Mouse (Mus musculus): ENCODE measurements around the gene Psmg1. TPM values are rescaled to one million over a fixed set of nuclear protein-coding genes. Genes with fewer than 3 reads are reported as not detected.
A peak's percentile ranks its signal among the peaks of the same experiment; 100 is the strongest.
"Not testable (repeated sequence)": the region's sequence is repeated elsewhere in the genome, so short reads cannot be mapped to it uniquely, and the experiment has no call there.

Psmg1 gene
- 10 to 100 TPM in 1 of 2 experiments, 1 to 10 TPM in 1; 9.6 to 14.9 TPM for total RNA-seq (2021)
- long read RNA-seq, experiment 1, transcript Psmg1-201 (7 exons, 1,044 nt): major isoform, 18 of 19 reads
- long read RNA-seq, experiment 1, partial matches to known transcripts: 0 of 19 reads
- long read RNA-seq, experiment 1, other reads (novel, unspliced or antisense): 1 of 19 reads
- long read RNA-seq, experiment 2, transcript Psmg1-201 (7 exons, 1,044 nt): major isoform, 20 of 22 reads
- long read RNA-seq, experiment 2, partial matches to known transcripts: 0 of 22 reads
- long read RNA-seq, experiment 2, other reads (novel, unspliced or antisense): 2 of 22 reads

- intact Hi-C loops (cut with DNase I): no loop called here
- TF ChIP-seq CTCF (IDR thresholded peaks at IDR 0.05): no peak; the same call in 1 of the 2 replicates
- peak; percentile 97 for DNase-seq
- peak within 1 kb of the TSS; percentile 94 for H3K27ac ChIP-seq
- peak within 1 kb of the TSS; percentile 83 for H3K4me3 ChIP-seq
Observed at GRCm38 (mm10) chr16:95990462-95991121, at the start of gene Psmg1. Psmg1 (minus strand) TSS chr16:95990960.

GRCm38 (mm10) chr16:96039538-96039937 is 48.8 kb upstream of the Psmg1 start:
- TF ChIP-seq CTCF (IDR thresholded peaks at IDR 0.05): no peak
- no peak overlapping the region for H3K4me3 ChIP-seq

GRCm38 (mm10) chr16:96034473-96034872 is 43.7 kb upstream of the Psmg1 start:
- Histone ChIP-seq H3K27ac (no peak overlapping the region), H3K4me3 (no peak overlapping the region)
- intact Hi-C loops (cut with DNase I): no loop called here
- TF ChIP-seq CTCF (IDR thresholded peaks at IDR 0.05): no peak
- no peak for DNase-seq

More at GRCm38 (mm10) chr16:96039538-96039937, 48.8 kb upstream of the Psmg1 start:
- intact Hi-C loops (cut with DNase I): no loop called here
- no peak for DNase-seq
- H3K27ac ChIP-seq: no peak overlapping the region

DNA sequence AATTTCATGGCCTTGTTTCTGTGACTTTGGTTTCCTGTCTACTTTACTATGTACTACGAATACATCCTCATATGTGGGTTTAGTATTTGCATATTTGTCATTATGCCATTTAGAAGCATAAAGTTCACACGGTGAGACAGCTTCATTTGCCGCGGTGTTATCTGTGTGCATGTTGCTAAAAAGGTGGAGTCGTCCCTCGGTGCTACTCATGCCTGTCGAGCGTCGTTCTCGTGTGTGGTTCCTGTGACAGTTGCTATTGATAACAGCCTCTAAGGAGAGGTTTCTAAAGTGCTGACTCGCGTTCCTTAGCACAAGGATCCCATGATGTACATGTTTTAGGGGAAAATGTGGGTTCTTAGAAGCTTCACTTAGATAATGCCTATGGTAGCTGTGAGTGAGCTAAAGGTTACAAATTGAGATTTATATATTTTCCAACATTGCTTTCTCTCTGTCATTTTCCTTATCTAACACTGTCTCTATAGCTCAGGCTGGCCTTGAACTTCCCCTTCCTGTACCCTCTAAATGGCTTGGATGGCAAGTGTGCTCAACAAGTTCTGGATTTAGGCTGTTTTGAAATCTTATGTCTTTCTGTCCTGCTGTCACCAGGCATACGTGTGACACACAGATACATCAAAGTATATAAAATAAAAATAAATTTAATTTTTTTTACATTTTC is 41.7 kb upstream of the Psmg1 start:
- no peak for DNase-seq
- H3K27ac ChIP-seq: no peak overlapping the region
- intact Hi-C loops (cut with DNase I): no loop called here
- H3K4me3 ChIP-seq: no peak overlapping the region
- TF ChIP-seq CTCF (IDR thresholded peaks at IDR 0.05): no peak

DNA sequence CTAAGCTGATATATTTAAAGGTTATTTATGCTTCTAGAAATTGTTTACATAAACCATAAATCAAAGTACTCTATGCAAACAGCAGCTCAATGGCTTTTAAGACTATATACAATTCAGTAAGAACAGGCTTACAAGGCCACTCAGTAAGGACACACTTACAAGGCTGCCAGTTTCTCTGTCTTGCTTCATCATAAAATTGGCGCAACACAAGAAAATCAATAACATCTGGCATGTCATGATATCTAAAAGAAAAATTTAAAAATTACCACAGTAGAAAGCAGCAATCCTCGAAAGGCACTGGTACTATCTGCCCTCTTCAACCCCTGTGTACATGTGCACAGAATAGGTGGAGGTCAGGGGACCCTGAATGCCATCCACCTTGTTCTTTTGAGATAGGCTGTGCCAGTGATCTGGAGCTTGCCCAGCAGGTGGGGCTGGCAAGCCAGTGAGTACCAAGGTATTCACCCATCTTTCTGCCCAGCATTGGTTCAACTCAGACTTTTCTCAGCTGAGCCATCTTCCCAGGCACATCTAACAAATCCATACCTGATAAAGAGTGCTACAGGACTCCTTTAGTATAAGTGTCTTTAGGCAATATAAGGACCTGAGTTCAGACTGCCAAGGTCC is 39.8 kb upstream of the Psmg1 start:
- Histone ChIP-seq H3K4me3 (no peak overlapping the region), H3K27ac (no peak overlapping the region)
- intact Hi-C loops (cut with DNase I): no loop called here
- peak; percentile 42 for TF ChIP-seq CTCF (IDR thresholded peaks at IDR 0.05)
- no peak for DNase-seq

DNA sequence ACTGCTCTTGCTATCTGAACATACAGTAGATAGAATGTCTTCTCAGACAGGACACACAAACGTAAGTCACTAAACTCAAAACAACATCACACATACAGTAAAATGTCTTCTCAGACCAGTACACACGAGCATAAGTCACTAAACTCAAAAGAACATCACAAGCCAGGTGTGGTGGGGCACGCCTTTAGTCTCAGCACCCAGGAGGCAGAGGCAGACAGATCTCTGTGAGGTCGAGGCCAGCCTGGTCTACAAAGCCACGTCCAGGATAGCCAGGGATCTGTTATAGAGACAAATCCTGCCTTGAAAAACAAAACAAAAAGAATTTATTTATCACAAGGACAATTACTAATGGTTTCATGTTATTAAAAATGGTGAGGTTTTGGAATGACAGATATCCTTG is 35.5 kb upstream of the Psmg1 start:
- no peak overlapping the region for H3K27ac ChIP-seq
- no peak overlapping the region for H3K4me3 ChIP-seq
- intact Hi-C loops (cut with DNase I): no loop called here
- TF ChIP-seq CTCF (IDR thresholded peaks at IDR 0.05): no peak
- DNase-seq: no peak

DNA sequence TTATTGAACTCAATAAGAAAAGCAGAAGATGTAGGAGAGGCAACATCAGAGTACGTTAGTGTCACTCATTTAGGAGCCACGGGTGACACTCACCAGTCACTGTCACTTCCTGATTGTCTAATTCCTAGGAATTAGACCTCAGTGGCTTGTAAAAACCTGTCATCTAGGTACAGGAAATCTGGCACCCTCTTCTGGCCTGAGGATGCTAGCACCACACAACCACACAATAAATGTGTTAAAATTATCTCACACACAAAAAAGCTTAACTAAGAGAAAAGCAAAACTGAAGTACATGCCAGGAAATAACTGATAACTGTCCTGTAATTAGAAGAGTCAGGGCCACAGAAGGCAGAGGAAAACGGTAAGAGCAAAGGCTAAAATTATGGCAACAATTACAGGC is 34.5 kb upstream of the Psmg1 start:
- no peak for TF ChIP-seq CTCF (IDR thresholded peaks at IDR 0.05)
- DNase-seq: no peak
- Histone ChIP-seq H3K27ac (no peak overlapping the region), H3K4me3 (no peak overlapping the region)
- intact Hi-C loops (cut with DNase I): no loop called here

DNA sequence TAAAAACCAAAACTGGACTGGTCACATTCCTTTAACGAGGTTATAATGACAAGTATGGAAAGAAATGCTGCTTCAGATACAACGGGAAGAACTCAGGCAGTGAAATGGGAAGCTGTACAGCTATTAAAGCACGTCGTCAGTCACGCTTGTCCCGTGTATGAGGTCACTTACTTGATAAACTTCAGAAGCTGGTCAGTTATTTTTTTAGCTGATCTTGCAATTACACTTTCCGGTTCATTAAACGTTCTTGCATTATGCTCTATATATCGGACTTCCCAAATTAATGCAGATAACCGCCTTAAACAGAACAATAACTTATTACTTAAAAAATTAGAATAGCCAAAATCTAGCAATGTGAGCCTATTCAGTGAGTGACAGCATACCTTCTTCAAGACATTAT is 30.3 kb upstream of the Psmg1 start:
- intact Hi-C loops (cut with DNase I): no loop called here
- Histone ChIP-seq H3K4me3 (no peak overlapping the region), H3K27ac (no peak overlapping the region)
- TF ChIP-seq CTCF (IDR thresholded peaks at IDR 0.05): no peak
- no peak for DNase-seq

DNA sequence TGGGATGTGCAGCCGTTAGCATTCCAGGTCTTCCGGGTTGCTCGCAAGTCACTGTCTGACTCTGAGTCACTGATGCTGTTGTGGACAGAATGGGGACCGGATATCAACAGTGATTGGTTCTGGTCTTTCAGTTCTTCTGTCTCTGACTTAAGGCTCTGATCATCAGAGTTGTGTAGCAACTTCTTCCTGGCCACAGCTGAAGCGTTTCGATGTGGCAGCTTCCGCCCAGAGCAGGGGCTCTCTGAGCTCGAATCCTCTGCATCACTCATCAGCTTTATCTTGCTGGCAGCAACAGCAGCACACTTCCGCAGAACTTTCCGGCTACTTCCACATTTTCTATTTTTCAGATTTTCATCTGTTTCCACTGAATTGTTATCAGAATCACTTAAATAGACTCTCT is 18.4 kb upstream of the Psmg1 start:
- DNase-seq; intact Hi-C loops (cut with DNase I); H3K27ac ChIP-seq; H3K4me3 ChIP-seq: not testable (repeated sequence)

GRCm38 (mm10) chr16:96004278-96004677 is 13.5 kb upstream of the Psmg1 start:
- intact Hi-C loops (cut with DNase I); H3K4me3 ChIP-seq; DNase-seq; H3K27ac ChIP-seq: not testable (repeated sequence)

DNA sequence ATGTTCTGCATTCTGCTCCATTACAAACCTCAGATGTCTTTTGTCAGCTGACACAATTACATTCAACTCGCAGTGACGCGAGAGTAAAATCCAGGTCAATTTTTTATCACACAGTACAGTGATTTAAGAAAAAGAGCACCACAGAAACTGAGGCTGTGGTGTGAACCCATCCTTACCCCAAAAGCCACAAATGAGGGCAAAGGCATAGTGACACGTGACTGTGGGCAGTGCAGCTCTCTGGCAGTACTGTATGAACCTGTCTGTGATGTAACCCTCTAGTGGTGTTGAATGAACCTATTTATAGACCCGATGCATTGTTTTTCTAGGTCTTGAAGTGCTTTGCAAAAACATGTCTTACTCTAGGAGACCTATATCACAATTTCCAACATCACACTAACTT is 8.5 kb upstream of the Psmg1 start:
- Histone ChIP-seq H3K27ac (no peak overlapping the region), H3K4me3 (no peak overlapping the region)
- intact Hi-C loops (cut with DNase I): no loop called here
- TF ChIP-seq CTCF (IDR thresholded peaks at IDR 0.05): no peak
- DNase-seq: no peak

DNA sequence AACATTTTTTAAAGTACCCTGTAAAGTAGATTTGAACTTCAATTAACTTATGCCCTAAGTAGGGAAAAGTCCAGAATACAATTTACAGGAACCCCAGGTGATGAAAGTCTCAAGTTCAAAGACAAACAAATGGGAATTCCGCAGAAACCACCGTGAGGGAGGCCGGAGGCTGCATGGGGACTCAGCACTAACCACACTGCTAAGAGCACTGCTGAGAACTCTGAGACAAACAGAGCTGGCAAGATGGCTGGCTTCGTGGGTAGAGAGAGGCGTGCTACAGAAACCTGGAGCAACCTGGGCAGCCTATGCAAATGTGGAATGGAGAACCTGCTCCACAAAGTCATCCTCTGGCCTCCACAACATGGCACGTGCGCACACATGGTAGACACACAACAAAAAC is 5.4 kb upstream of the Psmg1 start:
- TF ChIP-seq CTCF (IDR thresholded peaks at IDR 0.05): no peak
- no peak overlapping the region for H3K27ac ChIP-seq
- intact Hi-C loops (cut with DNase I): no loop called here
- H3K4me3 ChIP-seq: no peak overlapping the region
- DNase-seq: no peak

- intact Hi-C loops (cut with DNase I); H3K4me3 ChIP-seq; H3K27ac ChIP-seq; DNase-seq: not testable (repeated sequence)
Observed at GRCm38 (mm10) chr16:95994576-95994975, 3.8 kb upstream of the Psmg1 start.

Data from gastrocnemius, adult 2 months (tissue).